8 mouse cellular contexts compared by ENCODE assay signal in genomic region chr5:114378177-114378920, GRCm38 (mm10). TPM values are rescaled to one million over a fixed set of nuclear protein-coding genes. Genes with fewer than 3 reads are reported as not detected.
DNase-seq lines count a peak whose midpoint lies in the region; ATAC-seq and TF ChIP-seq lines count a peak whose summit lies in the region.

No protein-coding gene starts in this region.

- no peak for TF ChIP-seq CTCF in G1E (IDR thresholded peaks at IDR 0.05; ENCODE audit: low read depth, low read length)

- peak overlapping the region; percentile 84 for H3K9ac ChIP-seq in heart, embryonic 14.5 days (ENCODE audit: low read length)
- peak overlapping the region; percentile 21; the same call in 1 of the 2 replicates for H3K9ac ChIP-seq in liver, embryonic 16.5 days (ENCODE audit: low read depth, low read length)

- peaks cover 78% of the 10 kb centered on the region for H3K4me1 ChIP-seq in erythroblast, embryonic 14.5 days (ENCODE audit: control insufficient read depth)
- peaks cover 81% of the 10 kb centered on the region for H3K4me1 ChIP-seq in G1E (ENCODE audit: insufficient read depth, low read depth, low read length)
- H3K4me1 ChIP-seq in heart, embryonic 14.5 days (ENCODE audit: control insufficient read depth in 2 of 2, insufficient read depth in 2 of 2, low read length in 2 of 2) = peaks cover 34 to 67% of the 10 kb centered on the region in 2 experiments
- peaks cover 66% of the 10 kb centered on the region for H3K4me1 ChIP-seq in liver, embryonic 16.5 days (ENCODE audit: control insufficient read depth, low read depth, low read length)

- peaks cover 32% of the 10 kb centered on the region for H3K36me3 ChIP-seq in erythroblast, embryonic 14.5 days (ENCODE audit: control insufficient read depth)
- H3K36me3 ChIP-seq in G1E (replicated peaks) = peaks cover 50% of the 10 kb centered on the region
- peaks cover 34% of the 10 kb centered on the region for H3K36me3 ChIP-seq in heart, embryonic 14.5 days (ENCODE audit: control insufficient read depth, insufficient read depth, low read length)
- peaks cover 3% of the 10 kb centered on the region; the same call in 1 of the 2 replicates for H3K36me3 ChIP-seq in liver, embryonic 16.5 days (ENCODE audit: control insufficient read depth, insufficient read depth)

- peak; percentile 39 for DNase-seq in G1E (ENCODE audit: low spot score)
- DNase-seq in cerebellum, adult 11 months = no peak
- no peak for DNase-seq in right cerebral cortex, postnatal 25 days
- no peak for DNase-seq in spleen, postnatal 14 days (ENCODE audit: low spot score in 2 of 2)

- no peaks in the 10 kb centered on the region for H3K27me3 ChIP-seq in erythroblast, embryonic 14.5 days (ENCODE audit: control insufficient read depth)
- H3K27me3 ChIP-seq in G1E (ENCODE audit: insufficient read depth, low read length) = no peaks in the 10 kb centered on the region
- H3K27me3 ChIP-seq in heart, embryonic 14.5 days (ENCODE audit: control insufficient read depth, insufficient read depth, low read length) = no peaks in the 10 kb centered on the region
- H3K27me3 ChIP-seq in liver, embryonic 16.5 days (ENCODE audit: control insufficient read depth, insufficient read depth, low read depth, low read length) = no peaks in the 10 kb centered on the region

- peak overlapping the region; percentile 43 for H3K4me3 ChIP-seq in erythroblast, embryonic 14.5 days (replicated peaks)
- peak overlapping the region; percentile 55; the same call in 1 of the 2 replicates for H3K4me3 ChIP-seq in G1E (ENCODE audit: low read depth, low read length)
- peak overlapping the region; percentile 73 to 76 for H3K4me3 ChIP-seq in heart, embryonic 14.5 days (ENCODE audit: control insufficient read depth in 1 of 2, insufficient read depth in 1 of 2, low read depth in 1 of 2, low read length in 2 of 2)
- peak overlapping the region; percentile 80 for H3K4me3 ChIP-seq in liver, embryonic 16.5 days (ENCODE audit: low read depth, low read length)

- H3K27ac ChIP-seq in heart, embryonic 14.5 days (replicated peaks in 1 of 2; ENCODE audit: control insufficient read depth in 1 of 2, insufficient read depth in 1 of 2, low read depth in 2 of 2, low read length in 2 of 2) = peak overlapping the region; percentile 43 to 86; a peak in 3 of 4 replicates
- peak overlapping the region; percentile 92 for H3K27ac ChIP-seq in liver, embryonic 16.5 days (ENCODE audit: low read length)

- peak overlapping the region; percentile 95 for H3K4me2 ChIP-seq in heart, embryonic 14.5 days (ENCODE audit: low read length)
- peak overlapping the region; percentile 97 for H3K4me2 ChIP-seq in liver, embryonic 16.5 days (ENCODE audit: low read depth, low read length)

- no peak for ATAC-seq in erythroblast, adult 5-6 weeks (replicated peaks; ENCODE audit: low FRiP score, poor library complexity, severe bottlenecking)
- ATAC-seq in G1E (ENCODE audit: extremely low read depth, insufficient number of reproducible peaks, low FRiP score, poor library complexity, severe bottlenecking) = no peak
- no peak for ATAC-seq in heart, embryonic 14.5 days (ENCODE audit: insufficient number of reproducible peaks, insufficient read depth, low FRiP score, low read depth)
- ATAC-seq in liver, embryonic 16.5 days (ENCODE audit: low read depth) = no peak

- no peaks in the 10 kb centered on the region for H3K9me3 ChIP-seq in erythroblast, embryonic 14.5 days (ENCODE audit: control insufficient read depth, low read length)
- H3K9me3 ChIP-seq in G1E (replicated peaks) = no peaks in the 10 kb centered on the region
- H3K9me3 ChIP-seq in heart, embryonic 14.5 days (ENCODE audit: control insufficient read depth, low read length) = no peaks in the 10 kb centered on the region
- H3K9me3 ChIP-seq in liver, embryonic 16.5 days (replicated peaks; ENCODE audit: control insufficient read depth, low read length) = no peaks in the 10 kb centered on the region

- WGBS in heart, embryonic 14.5 days = 32% methylated on average over 10 of the region's 10 CpGs
- WGBS in liver, embryonic 16.5 days (ENCODE audit: insufficient replicate concordance) = 23% methylated on average over 10 of the region's 10 CpGs

RNA-seq across cellular contexts. Expression of gene Kctd10, which starts 2.0 kb away (rescaled TPM):
- polyA plus RNA-seq in erythroblast, embryonic 14.5 days (2012) = 0.64 and 0.90 TPM in 2 replicates
- total RNA-seq in erythroblast, adult 5-6 weeks (2015; ENCODE audit: low replicate concordance) = 5.2 and 7.3 TPM in 2 replicates
- 10.6 and 15.4 TPM in 2 replicates for total RNA-seq in erythroblast, adult 5-6 weeks (2017; ENCODE audit: low replicate concordance)
- total RNA-seq in G1E (2014; fragmentation: Nextera tagmentation) (18.4 and 29.8 TPM in 2 replicates), G1E (2017) (40.8 and 44.1 TPM in 2 replicates)
- polyA plus RNA-seq in G1E (2012) = 60.6 and 64.1 TPM in 2 replicates
- 104 and 106 TPM in 2 replicates for polyA plus RNA-seq in heart, embryonic 14.5 days (2014; fragmentation: Nextera tagmentation; extraction: Ambion mirVana)
- polyA plus RNA-seq in liver, embryonic 16.5 days (2015; fragmentation: Nextera tagmentation; extraction: Ambion mirVana) = 21.9 and 22.8 TPM in 2 replicates

RNA-seq across cellular contexts. Expression of gene Ube3b, which starts 2.1 kb away (rescaled TPM):
- 5.6 and 6.9 TPM in 2 replicates for polyA plus RNA-seq in erythroblast, embryonic 14.5 days (2012)
- 17.3 and 30.9 TPM in 2 replicates for total RNA-seq in erythroblast, adult 5-6 weeks (2015; ENCODE audit: low replicate concordance)
- total RNA-seq in erythroblast, adult 5-6 weeks (2017; ENCODE audit: low replicate concordance) = 17.6 and 25.5 TPM in 2 replicates
- total RNA-seq in G1E (2014; fragmentation: Nextera tagmentation) (59.4 and 65.0 TPM in 2 replicates), G1E (2017) (20.2 and 20.9 TPM in 2 replicates)
- 51.3 and 61.3 TPM in 2 replicates for polyA plus RNA-seq in G1E (2012)
- polyA plus RNA-seq in heart, embryonic 14.5 days (2014; fragmentation: Nextera tagmentation; extraction: Ambion mirVana) = 51.1 and 53.0 TPM in 2 replicates
- polyA plus RNA-seq in liver, embryonic 16.5 days (2015; fragmentation: Nextera tagmentation; extraction: Ambion mirVana) = 16.9 and 21.2 TPM in 2 replicates

Comparison
In these comparisons a context has a peak if more than half of its experiments do, and no peak if none do; other contexts are left out.
1. RNA of gene Kctd10, which starts 2.0 kb away (polyA plus RNA-seq): 104 to 106 TPM in heart, embryonic 14.5 days, 60.6 to 64.1 TPM in G1E and 21.9 to 22.8 TPM in liver, embryonic 16.5 days; 0.64 to 0.90 TPM in erythroblast, embryonic 14.5 days; every median in the first group is over 10 times any median in the second.
2. Peak in every context shown above with its lines, with median percentiles within 50 percentile points of each other: H3K4me3 ChIP-seq.